Mouse (Mus musculus) mammary gland, adult 2 months (tissue): ENCODE data around the gene Olfr1046. TPM values are rescaled to one million over a fixed set of nuclear protein-coding genes. Genes with fewer than 3 reads are reported as not detected.

Experiments used
- polyA plus RNA-seq: library from polyadenylated mRNA; depleted of rRNA; stranded (reverse); fragments of >200 nt; gene quantifications from 2 replicates; pipeline ENCODE4 v1.2.3, GENCODE M21; 2012; ENCODE audit warnings: low replicate concordance; rRNA removed

Gene Olfr1046
- polyA plus RNA-seq = not detected in 2 replicates

DNA sequence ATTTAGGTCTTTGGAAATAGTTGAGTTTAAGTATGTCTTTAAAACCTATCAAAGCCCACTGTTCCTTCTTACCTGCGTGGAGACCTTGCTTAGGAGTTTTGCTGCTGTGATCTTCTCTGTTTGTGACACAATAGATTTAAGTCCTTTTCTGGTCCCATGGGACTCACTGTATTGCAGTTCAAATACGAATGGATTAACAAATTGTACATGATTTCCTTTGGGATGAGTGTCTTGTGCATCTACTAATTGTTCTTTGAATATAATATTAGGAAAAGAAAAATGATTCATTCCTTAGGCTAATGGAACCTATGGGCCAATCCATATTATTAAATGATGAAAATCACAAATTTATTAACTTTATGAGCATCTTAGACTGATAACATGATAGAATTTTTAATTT, at the start of gene Olfr1046:
Gene Olfr1046, minus strand, starts transcription at position 101 of the 400 bp plus-strand sequence.

DNA sequence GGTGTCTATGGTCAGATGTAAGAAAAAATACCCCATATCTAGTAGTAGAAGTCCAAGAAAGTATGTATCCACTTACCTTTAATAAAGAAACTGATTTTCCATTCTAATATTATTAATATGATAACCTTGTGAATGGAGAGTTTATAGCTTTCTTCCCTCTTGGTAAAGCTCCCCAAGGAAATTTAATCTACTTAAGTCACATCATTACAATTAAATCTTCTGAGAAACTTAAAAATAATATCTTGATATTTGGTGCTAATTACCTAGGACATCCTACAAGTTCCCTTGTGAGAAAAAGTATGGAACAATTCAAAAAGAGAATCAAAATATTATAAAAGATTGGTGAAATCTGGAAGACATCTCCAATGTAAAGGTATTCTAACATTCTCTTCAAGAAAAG, 39.1 kb upstream of the Olfr1046 start, which contains the start of gene Olfr1049:
Gene Olfr1049, minus strand, starts transcription at position 101 of the 400 bp plus-strand sequence.

DNA sequence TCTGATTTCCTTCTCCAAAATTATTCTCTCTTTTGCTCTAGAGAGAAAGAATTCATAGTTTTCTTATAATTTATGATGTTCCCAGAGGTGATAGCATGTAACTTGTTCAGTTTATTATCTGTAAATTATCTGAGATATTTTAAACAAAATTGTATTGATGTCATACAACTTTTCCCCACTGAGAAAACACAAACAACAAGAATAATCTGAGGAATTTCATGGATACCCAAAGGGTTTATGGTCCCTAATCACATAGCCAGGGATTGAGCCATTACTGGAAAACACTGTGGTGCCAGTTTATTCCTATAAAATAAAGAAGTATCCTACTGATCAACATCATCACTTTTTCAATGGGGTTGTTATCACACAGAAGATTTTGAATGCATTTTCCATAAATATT, 21.1 kb upstream of the Olfr1046 start, which contains the start of gene Olfr1048:
Gene Olfr1048, minus strand, starts transcription at position 101 of the 400 bp plus-strand sequence.

DNA sequence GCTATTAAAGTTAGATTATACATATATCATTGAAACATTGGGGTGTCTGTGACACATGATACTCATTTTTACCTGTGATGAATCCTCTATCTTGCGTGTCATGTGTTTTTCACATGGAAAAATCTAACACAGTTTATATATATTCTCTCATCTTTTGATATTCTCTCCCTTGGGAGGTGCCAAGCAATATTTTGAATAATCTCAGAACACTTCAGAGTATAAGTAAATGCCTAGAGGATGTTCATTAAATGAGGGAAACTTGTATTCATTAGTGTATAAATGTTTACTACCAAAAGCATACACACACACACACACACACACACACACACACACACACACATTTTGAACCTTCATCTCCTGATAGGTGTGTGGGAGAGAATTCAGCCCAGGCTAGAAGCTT, 12.2 kb upstream of the Olfr1046 start, which contains the start of gene Olfr1047:
Gene Olfr1047, minus strand, starts transcription at position 101 of the 400 bp plus-strand sequence.

DNA sequence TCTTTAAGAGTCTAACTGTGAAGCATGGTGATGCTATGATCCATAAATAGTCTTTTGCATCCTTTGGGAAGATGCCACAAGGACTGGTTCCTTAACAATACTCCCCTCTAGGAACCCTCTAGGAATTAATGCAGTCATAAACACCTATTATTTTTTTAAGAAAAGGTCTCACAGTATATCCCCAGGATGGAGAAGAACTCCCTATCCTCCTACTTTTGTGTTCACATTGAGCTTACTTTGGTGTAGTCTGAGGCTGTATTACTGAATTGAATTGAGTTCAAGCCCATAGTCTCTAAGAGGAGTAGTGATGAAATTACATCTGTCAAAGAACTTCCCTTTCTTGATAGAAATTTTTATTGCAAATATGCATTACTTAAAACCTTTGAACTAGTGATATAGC, 16.2 kb downstream of the Olfr1046 start, which contains the start of gene Olfr1045:
Gene Olfr1045, minus strand, starts transcription at position 101 of the 400 bp plus-strand sequence.

DNA sequence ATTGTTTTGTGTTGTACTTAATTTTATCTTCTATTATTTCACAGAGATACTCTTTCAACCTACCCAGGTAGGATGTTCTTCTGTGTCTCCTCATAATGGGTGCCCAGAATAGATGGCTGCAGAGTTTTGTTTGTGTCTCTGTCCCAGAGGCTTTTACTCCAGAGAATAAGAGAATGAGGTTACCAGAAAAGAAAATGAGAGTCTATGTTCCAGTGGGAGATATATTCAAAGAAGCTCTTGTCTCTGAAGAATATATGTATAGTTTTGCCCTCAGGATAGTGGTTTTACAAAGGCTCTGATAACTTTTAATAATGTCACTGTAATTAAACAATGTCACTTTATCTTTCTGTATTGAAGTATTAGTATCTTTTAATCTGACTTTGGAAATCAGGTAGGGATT, 33.5 kb downstream of the Olfr1046 start, which contains the start of gene Olfr52:
Gene Olfr52, minus strand, starts transcription at position 101 of the 400 bp plus-strand sequence.

DNA sequence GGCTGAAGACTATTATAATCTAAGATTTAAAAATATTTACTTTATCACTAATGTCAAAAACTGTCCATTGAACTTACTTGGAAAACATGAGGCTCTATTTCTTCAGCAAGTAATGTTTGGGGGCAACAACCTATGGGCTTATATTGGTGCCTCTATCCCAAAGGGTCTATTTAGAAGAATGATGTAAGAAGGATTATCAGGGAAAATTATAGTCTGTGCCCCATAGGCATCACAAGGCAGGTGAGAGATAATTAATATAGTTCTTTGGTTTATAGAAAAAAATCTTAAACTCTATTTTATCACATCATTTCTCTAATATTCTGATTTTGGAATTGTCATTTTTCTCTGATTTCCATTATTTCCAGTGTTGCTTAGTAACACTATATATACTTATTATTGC, 41.4 kb downstream of the Olfr1046 start, which contains the start of gene Olfr1044:
Gene Olfr1044, minus strand, starts transcription at position 101 of the 400 bp plus-strand sequence.

DNA sequence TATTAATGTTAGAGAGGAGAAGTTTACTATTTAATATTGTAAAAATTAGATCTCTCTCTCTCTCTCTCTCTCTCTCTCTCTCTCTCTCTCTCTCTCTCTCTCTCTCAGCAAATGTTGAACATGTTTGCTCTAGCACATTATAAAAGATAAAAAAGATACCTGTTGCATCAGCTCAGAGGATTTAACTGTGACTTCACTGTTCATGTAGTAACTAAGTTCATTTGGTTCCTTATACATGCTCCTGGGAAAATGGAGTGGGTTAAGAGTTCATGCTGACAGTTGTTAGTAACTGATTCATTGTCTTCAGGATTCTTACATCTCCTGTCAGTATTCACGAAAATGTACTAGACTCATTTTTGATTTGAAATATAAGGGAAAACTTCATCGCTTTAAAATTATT, 51.7 kb downstream of the Olfr1046 start, which contains the start of gene Olfr1043:
Gene Olfr1043, minus strand, starts transcription at position 101 of the 400 bp plus-strand sequence.

Other genes with a start within 250 kb of the Olfr1046 start
- not detected in 2 replicates for gene Olfr1029, start 245.4 kb downstream of the Olfr1046 start, polyA plus RNA-seq
- not detected in 2 replicates for gene Olfr1030, start 240.0 kb downstream of the Olfr1046 start, polyA plus RNA-seq
- not detected in 2 replicates for gene Olfr1031, start 229.0 kb downstream of the Olfr1046 start, polyA plus RNA-seq
- gene Olfr1032, start 213.8 kb downstream of the Olfr1046 start, polyA plus RNA-seq = not detected in 2 replicates
- gene Olfr1033, start 198.7 kb downstream of the Olfr1046 start, polyA plus RNA-seq = 0.29 and 0.73 TPM in 2 replicates
- gene Olfr1034, start 173.5 kb downstream of the Olfr1046 start, polyA plus RNA-seq = 0.20 TPM in 1 of 2 replicates, not detected in the other
- not detected in 2 replicates for gene Olfr1036, start 145.3 kb downstream of the Olfr1046 start, polyA plus RNA-seq
- not detected in 2 replicates for gene Olfr1037, start 131.9 kb downstream of the Olfr1046 start, polyA plus RNA-seq
- gene Olfr1039, start 83.4 kb downstream of the Olfr1046 start, polyA plus RNA-seq = not detected in 2 replicates
- gene Olfr1040, start 72.6 kb downstream of the Olfr1046 start, polyA plus RNA-seq = not detected in 2 replicates
- not detected in 2 replicates for gene Olfr1042, start 57.5 kb downstream of the Olfr1046 start, polyA plus RNA-seq
- gene Olfr1043, start 51.8 kb downstream of the Olfr1046 start, polyA plus RNA-seq = not detected in 2 replicates
- not detected in 2 replicates for gene Olfr1044, start 41.5 kb downstream of the Olfr1046 start, polyA plus RNA-seq
- not detected in 2 replicates for gene Olfr52, start 33.6 kb downstream of the Olfr1046 start, polyA plus RNA-seq
- not detected in 2 replicates for gene Olfr1045, start 16.3 kb downstream of the Olfr1046 start, polyA plus RNA-seq
- not detected in 2 replicates for gene Olfr1047, start 12.1 kb upstream of the Olfr1046 start, polyA plus RNA-seq
- not detected in 2 replicates for gene Olfr1048, start 21.0 kb upstream of the Olfr1046 start, polyA plus RNA-seq
- not detected in 2 replicates for gene Olfr1049, start 39.0 kb upstream of the Olfr1046 start, polyA plus RNA-seq
- gene Olfr1051, start 59.8 kb upstream of the Olfr1046 start, polyA plus RNA-seq = not detected in 2 replicates
- gene Olfr1052, start 73.1 kb upstream of the Olfr1046 start, polyA plus RNA-seq = not detected in 2 replicates
- not detected in 2 replicates for gene Olfr1053, start 96.0 kb upstream of the Olfr1046 start, polyA plus RNA-seq
- not detected in 2 replicates for gene Olfr1054, start 116.1 kb upstream of the Olfr1046 start, polyA plus RNA-seq
- gene Olfr1055, start 131.0 kb upstream of the Olfr1046 start, polyA plus RNA-seq = not detected in 2 replicates
- gene Olfr1056, start 143.2 kb upstream of the Olfr1046 start, polyA plus RNA-seq = not detected in 2 replicates
- gene Olfr1057, start 159.1 kb upstream of the Olfr1046 start, polyA plus RNA-seq = not detected in 2 replicates
- not detected in 2 replicates for gene Olfr1058, start 169.2 kb upstream of the Olfr1046 start, polyA plus RNA-seq
- gene Olfr1061, start 194.7 kb upstream of the Olfr1046 start, polyA plus RNA-seq = not detected in 2 replicates
- gene Olfr1062, start 207.4 kb upstream of the Olfr1046 start, polyA plus RNA-seq = not detected in 2 replicates
- gene Olfr1065, start 231.3 kb upstream of the Olfr1046 start, polyA plus RNA-seq = not detected in 2 replicates
- not detected in 2 replicates for gene Olfr1066, start 237.0 kb upstream of the Olfr1046 start, polyA plus RNA-seq